In genomic region chr2:157306091-157307032, GRCm38 (mm10) we compare ENCODE assay signal across 13 mouse cellular contexts. TPM values are rescaled to one million over a fixed set of nuclear protein-coding genes. Genes with fewer than 3 reads are reported as not detected.
DNase-seq lines count a peak whose midpoint lies in the region; ATAC-seq lines count a peak whose summit lies in the region.
"Had no signal": no experiment of that assay in that cellular context is flagged by ENCODE, and none has a peak within 500 bp of the region (broad histone marks: within the 10 kb centered on the region; RNA-seq: fewer than 3 reads in every experiment).

No protein-coding gene starts in this region.

- H3K4me1 ChIP-seq in hindbrain, embryonic 14.5 days (replicated peaks; ENCODE audit: control insufficient read depth, insufficient read depth, low read length) = no peaks in the 10 kb centered on the region
- no peaks in the 10 kb centered on the region for H3K4me1 ChIP-seq in hindbrain, embryonic 11.5 days (replicated peaks; ENCODE audit: control insufficient read depth, insufficient read depth, low read length)
- no peaks in the 10 kb centered on the region for H3K4me1 ChIP-seq in embryonic facial prominence, embryonic 14.5 days (ENCODE audit: control insufficient read depth, insufficient read depth, low read length)
- H3K4me1 ChIP-seq in lung, embryonic 16.5 days (replicated peaks; ENCODE audit: control insufficient read depth, insufficient read depth, low read length) = peaks cover 9% of the 10 kb centered on the region
- H3K4me1 ChIP-seq: liver, embryonic 13.5 days; midbrain, embryonic 12.5 days had no signal

- no peak for DNase-seq in hindbrain, embryonic 14.5 days (ENCODE audit: low spot score)
- DNase-seq in hindbrain, embryonic 11.5 days (ENCODE audit: low spot score) = no peak
- peak; percentile 28 for DNase-seq in adipocyte (ENCODE audit: low spot score)
- peak; percentile 63 for DNase-seq in embryonic facial prominence, embryonic 14.5 days (ENCODE audit: low spot score)
- no peak for DNase-seq in right cerebral cortex, adult 18-20 months
- no peak for DNase-seq in spleen, adult 12 weeks (ENCODE audit: low spot score)
- DNase-seq: adrenal gland, postnatal 10 days; liver, embryonic 13.5 days; thymus, adult 2 months had no signal

- no peak overlapping the region for H3K9ac ChIP-seq in hindbrain, embryonic 14.5 days
- H3K9ac ChIP-seq in hindbrain, embryonic 11.5 days (ENCODE audit: low read depth, low read length) = no peak overlapping the region
- no peak overlapping the region for H3K9ac ChIP-seq in embryonic facial prominence, embryonic 14.5 days (ENCODE audit: low read depth, low read length)
- H3K9ac ChIP-seq in lung, embryonic 16.5 days (ENCODE audit: low read length) = 0 out of 2 replicates have a peak overlapping the region, but pooled peaks have one; percentile 14
- H3K9ac ChIP-seq: liver, embryonic 13.5 days; midbrain, embryonic 12.5 days had no signal

- WGBS in hindbrain, embryonic 14.5 days = 75% methylated on average over 7 of the region's 7 CpGs
- 88% methylated on average over 7 of the region's 7 CpGs for WGBS in hindbrain, embryonic 11.5 days
- WGBS in embryonic facial prominence, embryonic 14.5 days = 62% methylated on average over 7 of the region's 7 CpGs
- 45% methylated on average over 7 of the region's 7 CpGs for WGBS in lung, embryonic 16.5 days

- H3K36me3 ChIP-seq in hindbrain, embryonic 14.5 days (replicated peaks; ENCODE audit: control insufficient read depth, insufficient read depth) = peaks cover 93% of the 10 kb centered on the region
- H3K36me3 ChIP-seq in hindbrain, embryonic 11.5 days (ENCODE audit: control insufficient read depth, insufficient read depth, low read length) = peaks cover 9% of the 10 kb centered on the region; the same call in 1 of the 2 replicates
- H3K36me3 ChIP-seq in embryonic facial prominence, embryonic 14.5 days (ENCODE audit: control insufficient read depth, insufficient read depth, low read length) = peaks cover 86% of the 10 kb centered on the region
- H3K36me3 ChIP-seq in lung, embryonic 16.5 days (ENCODE audit: control insufficient read depth, insufficient read depth, low read length) = peaks cover 25% of the 10 kb centered on the region

- H3K27ac ChIP-seq in hindbrain, embryonic 14.5 days = peak overlapping the region; percentile 49; the same call in 1 of the 2 replicates
- no peak overlapping the region for H3K27ac ChIP-seq in hindbrain, embryonic 11.5 days (ENCODE audit: low read depth, low read length)
- peak overlapping the region; percentile 56 for H3K27ac ChIP-seq in embryonic facial prominence, embryonic 14.5 days (replicated peaks; ENCODE audit: low read depth, low read length)
- H3K27ac ChIP-seq in lung, embryonic 16.5 days (ENCODE audit: low read length) = peak overlapping the region; percentile 88
- H3K27ac ChIP-seq: liver, embryonic 13.5 days; midbrain, embryonic 12.5 days had no signal

- H3K4me2 ChIP-seq in hindbrain, embryonic 14.5 days (replicated peaks) = no peak overlapping the region
- no peak overlapping the region for H3K4me2 ChIP-seq in hindbrain, embryonic 11.5 days (replicated peaks; ENCODE audit: low read depth, low read length)
- H3K4me2 ChIP-seq in embryonic facial prominence, embryonic 14.5 days (ENCODE audit: low read depth, low read length) = no peak overlapping the region
- peak overlapping the region; percentile 15; the same call in 1 of the 2 replicates for H3K4me2 ChIP-seq in lung, embryonic 16.5 days (ENCODE audit: low read depth, low read length)
- H3K4me2 ChIP-seq: liver, embryonic 13.5 days; midbrain, embryonic 12.5 days had no signal

- no peak for ATAC-seq in hindbrain, embryonic 14.5 days (ENCODE audit: low FRiP score)
- no peak for ATAC-seq in hindbrain, embryonic 11.5 days (ENCODE audit: low FRiP score)
- peak; percentile 58; the same call in 1 of the 2 replicates for ATAC-seq in embryonic facial prominence, embryonic 14.5 days (ENCODE audit: low read depth)
- peak; percentile 85 for ATAC-seq in lung, embryonic 16.5 days (ENCODE audit: low read depth)
- ATAC-seq: inflammation-experienced regulatory T-cells, adult 6 months had no signal

- no peak overlapping the region for H3K4me3 ChIP-seq in hindbrain, embryonic 14.5 days (replicated peaks; ENCODE audit: low read length)
- H3K4me3 ChIP-seq in hindbrain, embryonic 11.5 days (ENCODE audit: low read depth, low read length) = no peak overlapping the region
- H3K4me3 ChIP-seq in embryonic facial prominence, embryonic 14.5 days (ENCODE audit: low read depth, low read length) = no peak overlapping the region
- H3K4me3 ChIP-seq in lung, embryonic 16.5 days (ENCODE audit: low read length) = no peak overlapping the region
- H3K4me3 ChIP-seq: liver, embryonic 13.5 days; midbrain, embryonic 12.5 days had no signal

- H3K9me3 ChIP-seq in hindbrain, embryonic 14.5 days (ENCODE audit: control insufficient read depth, low read length) = no peaks in the 10 kb centered on the region
- no peaks in the 10 kb centered on the region for H3K9me3 ChIP-seq in hindbrain, embryonic 11.5 days (ENCODE audit: control insufficient read depth, low read length)
- H3K9me3 ChIP-seq in embryonic facial prominence, embryonic 14.5 days (ENCODE audit: control insufficient read depth, low read length) = no peaks in the 10 kb centered on the region
- H3K9me3 ChIP-seq in lung, embryonic 16.5 days (ENCODE audit: control insufficient read depth, low read length) = no peaks in the 10 kb centered on the region
- H3K9me3 ChIP-seq: liver, embryonic 13.5 days; midbrain, embryonic 12.5 days had no signal

- no peaks in the 10 kb centered on the region for H3K27me3 ChIP-seq in hindbrain, embryonic 14.5 days (ENCODE audit: control insufficient read depth, insufficient read depth, low read length)
- no peaks in the 10 kb centered on the region for H3K27me3 ChIP-seq in hindbrain, embryonic 11.5 days (ENCODE audit: control insufficient read depth, insufficient read depth, low read length)
- H3K27me3 ChIP-seq in embryonic facial prominence, embryonic 14.5 days (replicated peaks; ENCODE audit: control insufficient read depth, insufficient read depth, low read length) = no peaks in the 10 kb centered on the region
- no peaks in the 10 kb centered on the region for H3K27me3 ChIP-seq in lung, embryonic 16.5 days (ENCODE audit: control insufficient read depth, insufficient read depth, low read depth, low read length)
- H3K27me3 ChIP-seq: CH12.LX; liver, embryonic 13.5 days; midbrain, embryonic 12.5 days had no signal

RNA-seq across cellular contexts. Expression of gene Mroh8, which starts 27.0 kb away (rescaled TPM):
- polyA plus RNA-seq in hindbrain, embryonic 14.5 days (2014; fragmentation: Nextera tagmentation; extraction: Ambion mirVana) = 0.09 and 0.41 TPM in 2 replicates
- 0.75 and 0.79 TPM in 2 replicates for polyA plus RNA-seq in hindbrain, embryonic 11.5 days (2014; fragmentation: Nextera tagmentation; extraction: Ambion mirVana)
- 0.12 and 0.29 TPM in 2 replicates for polyA plus RNA-seq in embryonic facial prominence, embryonic 14.5 days (2014; fragmentation: Nextera tagmentation; extraction: Ambion mirVana)
- 0.25 and 0.59 TPM in 2 replicates for polyA plus RNA-seq in lung, embryonic 16.5 days (2015; fragmentation: Nextera tagmentation; extraction: Ambion mirVana)

RNA-seq across cellular contexts. Expression of gene Rpn2, which starts 27.5 kb away (rescaled TPM):
- polyA plus RNA-seq in hindbrain, embryonic 14.5 days (2014; fragmentation: Nextera tagmentation; extraction: Ambion mirVana) = 210 and 221 TPM in 2 replicates
- 227 and 256 TPM in 2 replicates for polyA plus RNA-seq in hindbrain, embryonic 11.5 days (2014; fragmentation: Nextera tagmentation; extraction: Ambion mirVana)
- polyA plus RNA-seq in embryonic facial prominence, embryonic 14.5 days (2014; fragmentation: Nextera tagmentation; extraction: Ambion mirVana) = 310 and 342 TPM in 2 replicates
- 350 and 360 TPM in 2 replicates for polyA plus RNA-seq in lung, embryonic 16.5 days (2015; fragmentation: Nextera tagmentation; extraction: Ambion mirVana)

RNA-seq across cellular contexts. Expression of gene Ghrh, which starts 40.9 kb away (rescaled TPM):
- polyA plus RNA-seq in hindbrain, embryonic 14.5 days (2014; fragmentation: Nextera tagmentation; extraction: Ambion mirVana) = 0.58 and 0.94 TPM in 2 replicates
- 1.0 TPM in 2 replicates for polyA plus RNA-seq in hindbrain, embryonic 11.5 days (2014; fragmentation: Nextera tagmentation; extraction: Ambion mirVana)
- polyA plus RNA-seq in embryonic facial prominence, embryonic 14.5 days (2014; fragmentation: Nextera tagmentation; extraction: Ambion mirVana) = 0.51 TPM in 1 of 2 replicates, not detected in the other
- not detected in 2 replicates for polyA plus RNA-seq in lung, embryonic 16.5 days (2015; fragmentation: Nextera tagmentation; extraction: Ambion mirVana)
- polyA plus RNA-seq: inflammation-experienced regulatory T-cells, adult 6 months; liver, embryonic 13.5 days had no signal

Comparison
In these comparisons a context has a peak if more than half of its experiments do, and no peak if none do; other contexts are left out.
1. ATAC-seq: peak in embryonic facial prominence, embryonic 14.5 days (single experiment) and lung, embryonic 16.5 days (single experiment); none in hindbrain, embryonic 14.5 days (single experiment) and hindbrain, embryonic 11.5 days (single experiment).
2. DNase-seq: peak in adipocyte (single experiment) and embryonic facial prominence, embryonic 14.5 days (single experiment); none in hindbrain, embryonic 14.5 days (single experiment), hindbrain, embryonic 11.5 days (single experiment), right cerebral cortex, adult 18-20 months (single experiment) and spleen, adult 12 weeks (single experiment).